Mouse (Mus musculus): ENCODE data around the gene Nfkb2. TPM values are rescaled to one million over a fixed set of nuclear protein-coding genes. Genes with fewer than 3 reads are reported as not detected.
A peak's percentile ranks its signal among the peaks of the same experiment; 100 is the strongest.

Gene Nfkb2
- 107 and 122 TPM in 2 replicates for polyA plus RNA-seq (2012; rRNA removed)

GRCm38 (mm10) chr19:46304216-46304841 is at the start of gene Nfkb2:
Gene Nfkb2, plus strand, starts transcription at chr19:46304320.
- TF ChIP-seq POLR2A (IDR thresholded peaks at IDR 0.05; ENCODE audit: control insufficient read depth, extremely low read depth, insufficient read depth, low read length, poor library complexity) (peak; percentile 80), CTCF (IDR thresholded peaks at IDR 0.05; ENCODE audit: borderline replicate concordance, control insufficient read depth, extremely low read depth, insufficient read depth, low read length, poor library complexity) (peak; percentile 89)
- H3K36me3 ChIP-seq (ENCODE audit: control insufficient read depth, insufficient read depth, low read length) = no peaks in the 10 kb centered on the region
- H3K4me3 ChIP-seq (ENCODE audit: control insufficient read depth, insufficient read depth, low read length) = peak within 1 kb of the TSS; percentile 94
- peak within 1 kb of the TSS; percentile 75 for H3K27ac ChIP-seq (ENCODE audit: control insufficient read depth, insufficient read depth, low read length)
- peak; percentile 80 for DNase-seq
- under 1% methylated on average over 39 of the region's 39 CpGs for WGBS
- no peaks in the 10 kb centered on the region for H3K27me3 ChIP-seq (ENCODE audit: control insufficient read depth, insufficient read depth, low read length)
- peaks cover 17% of the 10 kb centered on the region for H3K4me1 ChIP-seq (replicated peaks; ENCODE audit: control insufficient read depth, insufficient read depth, low read length)

GRCm38 (mm10) chr19:46264762-46265161 is 39.4 kb upstream of the Nfkb2 start:
- peaks cover 64% of the 10 kb centered on the region for H3K36me3 ChIP-seq (ENCODE audit: control insufficient read depth, insufficient read depth, low read length)
- H3K27ac ChIP-seq (ENCODE audit: control insufficient read depth, insufficient read depth, low read length) = no peak overlapping the region
- no peak for DNase-seq
- 95% methylated on average over 7 of the region's 7 CpGs for WGBS
- H3K27me3 ChIP-seq (ENCODE audit: control insufficient read depth, insufficient read depth, low read length) = no peaks in the 10 kb centered on the region
- no peak overlapping the region for H3K4me3 ChIP-seq (ENCODE audit: control insufficient read depth, insufficient read depth, low read length)
- H3K4me1 ChIP-seq (replicated peaks; ENCODE audit: control insufficient read depth, insufficient read depth, low read length) = no peaks in the 10 kb centered on the region
- TF ChIP-seq CTCF (IDR thresholded peaks at IDR 0.05; ENCODE audit: borderline replicate concordance, control insufficient read depth, extremely low read depth, insufficient read depth, low read length, poor library complexity) (no peak), POLR2A (IDR thresholded peaks at IDR 0.05; ENCODE audit: control insufficient read depth, extremely low read depth, insufficient read depth, low read length, poor library complexity) (no peak)

- Histone ChIP-seq H3K4me3 (ENCODE audit: control insufficient read depth, insufficient read depth, low read length) (no peak overlapping the region), H3K27ac (ENCODE audit: control insufficient read depth, insufficient read depth, low read length) (no peak overlapping the region), H3K4me1 (replicated peaks; ENCODE audit: control insufficient read depth, insufficient read depth, low read length) (no peaks in the 10 kb centered on the region), H3K36me3 (ENCODE audit: control insufficient read depth, insufficient read depth, low read length) (peaks cover 24% of the 10 kb centered on the region), H3K27me3 (ENCODE audit: control insufficient read depth, insufficient read depth, low read length) (no peaks in the 10 kb centered on the region)
- no peak for TF ChIP-seq CTCF (IDR thresholded peaks at IDR 0.05; ENCODE audit: borderline replicate concordance, control insufficient read depth, extremely low read depth, insufficient read depth, low read length, poor library complexity)
- TF ChIP-seq POLR2A (IDR thresholded peaks at IDR 0.05; ENCODE audit: control insufficient read depth, extremely low read depth, insufficient read depth, low read length, poor library complexity) = no peak
- DNase-seq = peak; percentile 40
These were observed 28.8 kb upstream of the Nfkb2 start for GRCm38 (mm10) chr19:46275307-46275706.

- 19% methylated on average over 11 of the region's 11 CpGs for WGBS
- TF ChIP-seq POLR2A (IDR thresholded peaks at IDR 0.05; ENCODE audit: control insufficient read depth, extremely low read depth, insufficient read depth, low read length, poor library complexity) (no peak), CTCF (IDR thresholded peaks at IDR 0.05; ENCODE audit: borderline replicate concordance, control insufficient read depth, extremely low read depth, insufficient read depth, low read length, poor library complexity) (no peak)
- DNase-seq = peak; percentile 33
- peaks cover 26% of the 10 kb centered on the region for H3K4me1 ChIP-seq (replicated peaks; ENCODE audit: control insufficient read depth, insufficient read depth, low read length)
- peak overlapping the region; percentile 88 for H3K27ac ChIP-seq (ENCODE audit: control insufficient read depth, insufficient read depth, low read length)
- no peaks in the 10 kb centered on the region for H3K27me3 ChIP-seq (ENCODE audit: control insufficient read depth, insufficient read depth, low read length)
- H3K4me3 ChIP-seq (ENCODE audit: control insufficient read depth, insufficient read depth, low read length) = no peak overlapping the region
- peaks cover 26% of the 10 kb centered on the region for H3K36me3 ChIP-seq (ENCODE audit: control insufficient read depth, insufficient read depth, low read length)
These were observed 21.9 kb upstream of the Nfkb2 start for GRCm38 (mm10) chr19:46282081-46282849.

- TF ChIP-seq CTCF (IDR thresholded peaks at IDR 0.05; ENCODE audit: borderline replicate concordance, control insufficient read depth, extremely low read depth, insufficient read depth, low read length, poor library complexity) = no peak
- TF ChIP-seq POLR2A (IDR thresholded peaks at IDR 0.05; ENCODE audit: control insufficient read depth, extremely low read depth, insufficient read depth, low read length, poor library complexity) = no peak
- WGBS = 95% methylated on average over 4 of the region's 4 CpGs
- no peak overlapping the region for H3K27ac ChIP-seq (ENCODE audit: control insufficient read depth, insufficient read depth, low read length)
- DNase-seq = no peak
- no peaks in the 10 kb centered on the region for H3K27me3 ChIP-seq (ENCODE audit: control insufficient read depth, insufficient read depth, low read length)
- H3K4me3 ChIP-seq (ENCODE audit: control insufficient read depth, insufficient read depth, low read length) = no peak overlapping the region
- H3K36me3 ChIP-seq (ENCODE audit: control insufficient read depth, insufficient read depth, low read length) = peaks cover 26% of the 10 kb centered on the region
- peaks cover 26% of the 10 kb centered on the region for H3K4me1 ChIP-seq (replicated peaks; ENCODE audit: control insufficient read depth, insufficient read depth, low read length)
These were observed 19.4 kb upstream of the Nfkb2 start for GRCm38 (mm10) chr19:46284686-46285085.

GRCm38 (mm10) chr19:46285631-46286030 is 18.5 kb upstream of the Nfkb2 start:
- DNase-seq = no peak
- H3K27me3 ChIP-seq (ENCODE audit: control insufficient read depth, insufficient read depth, low read length) = no peaks in the 10 kb centered on the region
- H3K4me1 ChIP-seq (replicated peaks; ENCODE audit: control insufficient read depth, insufficient read depth, low read length) = peaks cover 26% of the 10 kb centered on the region
- H3K36me3 ChIP-seq (ENCODE audit: control insufficient read depth, insufficient read depth, low read length) = peaks cover 26% of the 10 kb centered on the region
- H3K27ac ChIP-seq (ENCODE audit: control insufficient read depth, insufficient read depth, low read length) = no peak overlapping the region
- H3K4me3 ChIP-seq (ENCODE audit: control insufficient read depth, insufficient read depth, low read length) = no peak overlapping the region
- WGBS = 97% methylated on average over 7 of the region's 7 CpGs
- TF ChIP-seq POLR2A (IDR thresholded peaks at IDR 0.05; ENCODE audit: control insufficient read depth, extremely low read depth, insufficient read depth, low read length, poor library complexity) (no peak), CTCF (IDR thresholded peaks at IDR 0.05; ENCODE audit: borderline replicate concordance, control insufficient read depth, extremely low read depth, insufficient read depth, low read length, poor library complexity) (no peak)

Data from thymus, adult 2 months (tissue).